Mouse (Mus musculus): ENCODE results near the gene Scube1. TPM values are rescaled to one million over a fixed set of nuclear protein-coding genes. Genes with fewer than 3 reads are reported as not detected.

Gene Scube1
- polyA plus RNA-seq, 1 experiment from 2014 or later, result 14.8 TPM

GRCm38 (mm10) chr15:83679729-83680128 is 45.1 kb downstream of the Scube1 start:
- WGBS, result 80% methylated on average over 5 of the region's 5 CpGs

DNA sequence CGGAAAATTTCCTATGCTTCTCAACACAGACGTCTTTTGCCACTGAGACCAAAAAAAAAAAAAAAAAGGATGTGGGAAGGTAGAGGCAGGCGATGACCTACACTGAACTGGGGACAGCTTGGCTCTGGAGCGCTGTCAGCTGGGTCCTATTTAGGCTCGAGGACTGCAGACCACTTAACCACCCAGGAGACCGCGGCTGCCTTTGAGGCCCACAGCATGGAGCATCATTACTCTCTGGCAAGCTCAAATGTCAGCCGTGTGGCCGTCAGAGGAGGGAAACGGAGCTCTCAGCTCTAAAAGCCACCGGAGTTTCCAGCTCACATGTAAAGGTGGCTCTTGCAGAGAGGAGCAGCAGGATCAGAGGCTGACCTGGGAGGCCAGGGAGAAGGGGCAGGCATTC is 46.2 kb downstream of the Scube1 start:
- H3K4me2 ChIP-seq, result no peak overlapping the region; the same call in 1 of the 2 replicates
- ATAC-seq (replicated peaks), result 0 out of 2 replicates have a peak, but pooled peaks have one; percentile 62
- 4% methylated on average over 11 of the region's 11 CpGs for WGBS
- no peak overlapping the region for H3K9ac ChIP-seq
- 0 out of 2 replicates have a peak, but pooled peaks cover 6% of the 10 kb centered on the region for H3K27me3 ChIP-seq (replicated peaks)
- no peaks in the 10 kb centered on the region for H3K9me3 ChIP-seq
- peaks cover 17% of the 10 kb centered on the region for H3K4me1 ChIP-seq
- H3K4me3 ChIP-seq, result no peak overlapping the region
- H3K36me3 ChIP-seq (replicated peaks), result no peaks in the 10 kb centered on the region
- no peak overlapping the region for H3K27ac ChIP-seq

More at GRCm38 (mm10) chr15:83679729-83680128, 45.1 kb downstream of the Scube1 start:
- 0 out of 2 replicates have a peak, but pooled peaks cover 6% of the 10 kb centered on the region for H3K27me3 ChIP-seq (replicated peaks)
- H3K36me3 ChIP-seq (replicated peaks), result no peaks in the 10 kb centered on the region
- no peaks in the 10 kb centered on the region for H3K9me3 ChIP-seq
- no peak overlapping the region for H3K4me2 ChIP-seq
- no peak overlapping the region for H3K27ac ChIP-seq
- no peak for ATAC-seq (replicated peaks)
- H3K9ac ChIP-seq, result no peak overlapping the region
- no peak overlapping the region for H3K4me3 ChIP-seq
- peaks cover 17% of the 10 kb centered on the region for H3K4me1 ChIP-seq

DNA sequence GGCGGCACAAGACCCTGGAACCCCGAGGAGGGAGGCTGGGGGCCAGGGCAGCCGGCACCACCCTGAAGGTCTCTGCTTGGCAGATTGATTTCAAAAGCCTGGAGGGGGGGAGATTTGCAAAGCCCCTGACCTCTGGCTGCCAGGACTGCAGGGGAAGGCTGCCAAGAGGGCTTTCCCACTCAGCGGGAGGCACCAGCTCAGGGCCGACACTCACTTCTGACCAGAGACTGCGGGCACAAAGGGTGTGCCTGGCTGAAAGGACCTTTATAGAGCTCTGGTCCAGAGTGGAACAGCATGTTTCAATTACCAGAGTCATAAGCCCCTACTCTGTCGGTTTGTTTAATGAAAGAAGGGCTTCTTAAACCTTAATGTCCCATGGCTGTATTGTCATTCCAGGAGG is 46.7 kb downstream of the Scube1 start:
- H3K27ac ChIP-seq, result no peak overlapping the region
- peak overlapping the region; percentile 0; the same call in 1 of the 2 replicates for H3K4me2 ChIP-seq
- 0 out of 2 replicates have a peak, but pooled peaks have one; percentile 30 for ATAC-seq (replicated peaks)
- no peak overlapping the region for H3K9ac ChIP-seq
- no peaks in the 10 kb centered on the region for H3K9me3 ChIP-seq
- H3K36me3 ChIP-seq (replicated peaks), result no peaks in the 10 kb centered on the region
- H3K27me3 ChIP-seq (replicated peaks), result 0 out of 2 replicates have a peak, but pooled peaks cover 6% of the 10 kb centered on the region
- H3K4me1 ChIP-seq, result peaks cover 17% of the 10 kb centered on the region
- 8% methylated on average over 7 of the region's 7 CpGs for WGBS
- H3K4me3 ChIP-seq, result no peak overlapping the region

DNA sequence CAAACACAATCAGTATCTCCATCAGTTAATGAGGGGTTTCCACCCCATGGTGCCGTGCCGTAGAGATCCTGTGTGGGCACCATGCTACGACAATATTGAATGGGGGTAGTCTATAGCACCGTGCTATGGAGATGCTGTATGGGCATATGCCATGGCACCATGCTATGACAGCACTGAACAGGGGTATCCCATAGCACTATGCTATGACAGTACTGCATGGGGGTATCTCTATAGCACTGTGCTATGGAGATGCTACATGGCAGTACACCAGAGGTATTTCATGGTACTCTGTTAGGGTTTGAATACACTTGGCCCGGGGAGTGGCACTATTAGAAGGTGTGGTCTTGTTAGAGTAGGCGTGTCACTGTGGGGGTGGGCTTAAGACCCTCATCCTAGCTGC is 47.7 kb downstream of the Scube1 start:
- 0 out of 2 replicates have a peak, but pooled peaks cover 6% of the 10 kb centered on the region for H3K27me3 ChIP-seq (replicated peaks)
- H3K9me3 ChIP-seq, result no peaks in the 10 kb centered on the region
- H3K27ac ChIP-seq, result no peak overlapping the region
- H3K4me3 ChIP-seq, result no peak overlapping the region
- peaks cover 17% of the 10 kb centered on the region for H3K4me1 ChIP-seq
- no peaks in the 10 kb centered on the region for H3K36me3 ChIP-seq (replicated peaks)
- no peak overlapping the region for H3K4me2 ChIP-seq
- no peak for ATAC-seq (replicated peaks)
- 96% methylated on average over 6 of the region's 6 CpGs for WGBS
- no peak overlapping the region for H3K9ac ChIP-seq

GRCm38 (mm10) chr15:83676286-83676685 is 48.5 kb downstream of the Scube1 start:
- Histone ChIP-seq H3K27ac (no peak overlapping the region), H3K4me2 (no peak overlapping the region), H3K9ac (no peak overlapping the region), H3K9me3 (no peaks in the 10 kb centered on the region), H3K4me1 (peaks cover 17% of the 10 kb centered on the region), H3K4me3 (no peak overlapping the region), H3K27me3 (replicated peaks) (0 out of 2 replicates have a peak, but pooled peaks cover 6% of the 10 kb centered on the region), H3K36me3 (replicated peaks) (no peaks in the 10 kb centered on the region)
- no peak for ATAC-seq (replicated peaks)
- WGBS, result 95% methylated on average over 3 of the region's 3 CpGs

GRCm38 (mm10) chr15:83673621-83674020 is 51.2 kb downstream of the Scube1 start:
- H3K36me3 ChIP-seq (replicated peaks), result no peaks in the 10 kb centered on the region
- H3K4me3 ChIP-seq, result no peak overlapping the region
- H3K4me2 ChIP-seq, result no peak overlapping the region
- H3K9ac ChIP-seq, result no peak overlapping the region
- no peaks in the 10 kb centered on the region for H3K9me3 ChIP-seq
- H3K4me1 ChIP-seq, result peaks cover 10% of the 10 kb centered on the region
- ATAC-seq (replicated peaks), result no peak
- WGBS, result 79% methylated on average over 3 of the region's 3 CpGs
- 0 out of 2 replicates have a peak, but pooled peaks cover 3% of the 10 kb centered on the region for H3K27me3 ChIP-seq (replicated peaks)
- no peak overlapping the region for H3K27ac ChIP-seq

DNA sequence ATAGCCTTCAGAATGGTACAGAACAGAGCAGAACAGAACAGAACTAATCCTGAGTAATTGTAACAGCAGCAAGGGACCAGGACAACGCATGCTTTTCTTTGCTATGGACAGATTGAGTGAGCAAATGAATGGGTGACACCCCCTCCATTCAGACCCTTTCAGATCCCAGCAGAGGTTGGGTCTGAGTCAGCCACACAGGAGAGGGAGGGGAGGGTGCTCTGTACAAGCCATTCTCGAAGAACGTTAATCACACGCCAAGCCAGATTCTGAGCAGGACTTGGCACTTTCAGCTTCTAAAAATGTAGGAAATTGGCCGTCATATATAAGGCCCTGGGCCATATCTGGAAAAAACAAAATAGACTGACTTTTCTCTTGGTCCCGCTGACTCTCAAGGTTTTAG is 57.3 kb downstream of the Scube1 start:
- WGBS, result 48% methylated on average over 6 of the region's 6 CpGs
- no peaks in the 10 kb centered on the region for H3K9me3 ChIP-seq
- H3K27me3 ChIP-seq (replicated peaks), result peaks cover 7% of the 10 kb centered on the region; the same call in 1 of the 2 replicates
- no peak overlapping the region for H3K4me3 ChIP-seq
- no peak for ATAC-seq (replicated peaks)
- no peak overlapping the region for H3K9ac ChIP-seq
- H3K4me2 ChIP-seq, result no peak overlapping the region
- H3K4me1 ChIP-seq, result no peaks in the 10 kb centered on the region
- no peak overlapping the region for H3K27ac ChIP-seq
- no peaks in the 10 kb centered on the region for H3K36me3 ChIP-seq (replicated peaks)

DNA sequence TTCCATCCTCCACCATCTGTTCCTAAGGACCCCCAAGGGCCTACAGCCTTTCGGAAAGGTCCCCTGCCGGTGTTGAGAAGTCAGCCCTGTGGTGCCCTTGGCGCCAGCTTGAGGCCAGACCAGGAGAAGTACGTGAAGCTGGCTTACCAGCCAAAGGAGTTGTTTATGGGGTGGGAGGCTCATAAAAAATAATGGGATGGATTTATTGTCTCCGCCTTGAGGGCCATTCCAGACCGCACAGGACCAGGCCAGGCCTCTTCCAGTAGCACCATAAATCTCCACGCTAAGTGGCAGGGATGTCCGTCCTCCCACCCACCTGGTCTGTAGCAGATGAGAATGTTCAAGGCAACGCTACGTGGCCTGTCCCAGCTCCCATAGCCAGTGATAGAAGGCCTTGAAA is 58.4 kb downstream of the Scube1 start:
- Histone ChIP-seq H3K27me3 (replicated peaks) (peaks cover 7% of the 10 kb centered on the region; the same call in 1 of the 2 replicates), H3K4me2 (no peak overlapping the region), H3K36me3 (replicated peaks) (no peaks in the 10 kb centered on the region), H3K9ac (no peak overlapping the region), H3K27ac (no peak overlapping the region), H3K4me1 (no peaks in the 10 kb centered on the region), H3K4me3 (no peak overlapping the region), H3K9me3 (no peaks in the 10 kb centered on the region)
- 92% methylated on average over 10 of the region's 10 CpGs for WGBS
- ATAC-seq (replicated peaks), result no peak

DNA sequence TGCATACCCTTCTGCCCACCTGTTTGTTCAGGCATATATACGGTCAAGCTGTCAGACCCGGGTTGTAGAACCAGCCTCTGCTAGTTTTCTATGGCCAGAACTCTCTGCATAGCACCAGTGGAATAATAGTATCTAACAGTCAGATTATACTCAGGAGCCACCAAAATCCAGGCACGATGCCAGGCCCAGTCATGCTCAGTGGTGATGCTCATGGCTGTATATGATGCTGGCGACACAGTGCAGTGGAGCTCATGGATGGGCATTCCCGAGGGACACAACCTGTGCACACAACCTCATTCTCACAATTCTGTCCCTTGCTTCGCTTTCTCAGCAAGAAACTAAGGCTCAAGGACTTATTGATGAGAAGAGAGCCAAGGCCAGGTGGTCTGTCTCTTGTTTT is 58.8 kb downstream of the Scube1 start:
- no peaks in the 10 kb centered on the region for H3K36me3 ChIP-seq (replicated peaks)
- peaks cover 7% of the 10 kb centered on the region; the same call in 1 of the 2 replicates for H3K27me3 ChIP-seq (replicated peaks)
- 88% methylated on average over 6 of the region's 6 CpGs for WGBS
- ATAC-seq (replicated peaks), result no peak
- H3K4me3 ChIP-seq, result no peak overlapping the region
- H3K27ac ChIP-seq, result no peak overlapping the region
- H3K9ac ChIP-seq, result no peak overlapping the region
- H3K4me1 ChIP-seq, result no peaks in the 10 kb centered on the region
- H3K4me2 ChIP-seq, result no peak overlapping the region
- no peaks in the 10 kb centered on the region for H3K9me3 ChIP-seq

DNA sequence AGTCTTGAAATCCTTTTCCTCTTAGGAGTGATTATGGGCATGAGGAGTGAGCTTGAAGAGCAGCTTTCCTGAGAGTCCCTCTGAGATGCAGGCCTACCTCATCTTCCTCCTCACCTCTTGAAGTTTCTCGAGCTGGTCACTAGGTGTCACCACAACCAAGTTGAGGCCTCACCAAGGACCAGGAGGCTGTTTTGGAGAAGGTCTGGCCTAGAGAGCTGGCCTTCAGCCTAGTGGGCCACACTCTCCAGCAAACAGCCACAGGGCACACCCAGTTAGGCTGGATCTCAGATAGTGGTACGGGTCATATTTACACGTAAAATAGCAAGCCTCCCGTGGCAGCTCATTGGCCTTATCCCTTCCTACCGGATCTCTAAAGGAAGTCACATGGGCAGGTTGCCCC is 60.1 kb downstream of the Scube1 start:
- Histone ChIP-seq H3K9ac (no peak overlapping the region), H3K27me3 (replicated peaks) (peaks cover 12% of the 10 kb centered on the region; the same call in 1 of the 2 replicates), H3K9me3 (no peaks in the 10 kb centered on the region), H3K36me3 (replicated peaks) (no peaks in the 10 kb centered on the region), H3K4me1 (no peaks in the 10 kb centered on the region), H3K27ac (no peak overlapping the region), H3K4me3 (no peak overlapping the region), H3K4me2 (no peak overlapping the region)
- ATAC-seq (replicated peaks), result no peak
- 59% methylated on average over 5 of the region's 5 CpGs for WGBS

- Histone ChIP-seq H3K27ac (no peak overlapping the region), H3K4me1 (no peaks in the 10 kb centered on the region), H3K4me2 (no peak overlapping the region), H3K9me3 (no peaks in the 10 kb centered on the region), H3K27me3 (replicated peaks) (peaks cover 12% of the 10 kb centered on the region; the same call in 1 of the 2 replicates), H3K4me3 (no peak overlapping the region), H3K9ac (no peak overlapping the region), H3K36me3 (replicated peaks) (no peaks in the 10 kb centered on the region)
- 37% methylated on average over 4 of the region's 4 CpGs for WGBS
- no peak for ATAC-seq (replicated peaks)
These were observed 61.8 kb downstream of the Scube1 start for GRCm38 (mm10) chr15:83663066-83663465.

DNA sequence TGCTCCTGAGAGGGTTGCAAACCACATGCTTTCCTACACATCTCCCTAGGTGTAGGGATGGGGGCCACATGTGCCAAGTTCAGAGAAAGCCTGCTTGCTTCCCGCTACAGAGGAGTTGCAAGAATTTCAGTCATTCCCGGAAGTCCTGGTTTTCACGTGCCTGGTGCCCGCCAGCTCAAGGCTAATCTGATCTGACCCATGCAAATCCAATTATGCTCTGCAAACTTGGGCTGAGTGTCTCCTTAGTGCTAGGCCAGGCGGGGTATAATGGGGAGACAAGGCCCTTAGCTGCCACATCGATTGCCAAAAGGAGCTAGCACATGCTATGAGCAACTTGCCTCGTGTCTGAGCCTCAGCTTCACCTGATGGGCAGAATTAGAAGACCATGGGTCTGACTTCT is 62.7 kb downstream of the Scube1 start:
- no peaks in the 10 kb centered on the region for H3K9me3 ChIP-seq
- H3K27ac ChIP-seq, result no peak overlapping the region
- no peaks in the 10 kb centered on the region for H3K4me1 ChIP-seq
- H3K4me3 ChIP-seq, result no peak overlapping the region
- ATAC-seq (replicated peaks), result no peak
- no peak overlapping the region for H3K9ac ChIP-seq
- peaks cover 12% of the 10 kb centered on the region; the same call in 1 of the 2 replicates for H3K27me3 ChIP-seq (replicated peaks)
- no peak overlapping the region for H3K4me2 ChIP-seq
- no peaks in the 10 kb centered on the region for H3K36me3 ChIP-seq (replicated peaks)
- WGBS, result 28% methylated on average over 7 of the region's 7 CpGs

DNA sequence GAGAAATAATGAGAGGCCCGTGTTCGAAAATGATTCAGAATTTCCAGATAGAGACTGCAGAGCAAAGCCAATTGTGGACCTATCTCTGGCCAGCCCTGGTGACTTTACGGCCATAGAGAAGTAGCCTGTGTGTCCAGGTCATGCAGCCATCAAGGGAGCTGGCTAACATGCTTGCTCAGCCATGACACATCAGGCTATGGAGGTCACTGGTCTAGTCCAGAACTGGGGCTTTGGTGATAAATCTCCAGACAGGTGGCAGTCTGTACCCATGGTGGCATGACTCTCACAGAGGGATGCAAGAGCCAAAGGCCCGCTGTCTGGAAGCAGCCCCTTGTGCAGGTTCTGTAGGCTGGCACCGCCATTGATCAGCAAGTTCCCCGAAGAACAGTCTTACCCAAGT is 82.3 kb downstream of the Scube1 start:
- H3K4me2 ChIP-seq, result no peak overlapping the region
- H3K27ac ChIP-seq, result no peak overlapping the region
- H3K9ac ChIP-seq, result no peak overlapping the region
- H3K4me3 ChIP-seq, result no peak overlapping the region
- H3K27me3 ChIP-seq (replicated peaks), result no peaks in the 10 kb centered on the region
- 92% methylated on average over 6 of the region's 6 CpGs for WGBS
- no peaks in the 10 kb centered on the region for H3K9me3 ChIP-seq
- no peaks in the 10 kb centered on the region for H3K36me3 ChIP-seq (replicated peaks)
- ATAC-seq (replicated peaks), result no peak
- no peaks in the 10 kb centered on the region for H3K4me1 ChIP-seq

All from midbrain, embryonic 15.5 days (tissue).